Mouse (Mus musculus): Measurements from ENCODE around the gene Cnksr3.

Gene Cnksr3

GRCm38 (mm10) chr10:7118258-7119077 is 93.6 kb downstream of the Cnksr3 start:
- in situ Hi-C loops (cut with MboI; ENCODE audit: low pct_unique_long_range_greater_than_20kb in 1 of 2, low sequenced_read_pairs in 2 of 2, unreplicated experiment in 1 of 2) = no loop called here

- in situ Hi-C loops (cut with MboI; ENCODE audit: low pct_unique_long_range_greater_than_20kb in 1 of 2, low sequenced_read_pairs in 2 of 2, unreplicated experiment in 1 of 2) = no loop called here
Measured at GRCm38 (mm10) chr10:7117785-7118184, 94.3 kb downstream of the Cnksr3 start.

- in situ Hi-C loops (cut with MboI; ENCODE audit: low pct_unique_long_range_greater_than_20kb in 1 of 2, low sequenced_read_pairs in 2 of 2, unreplicated experiment in 1 of 2) = no loop called here
Measured at GRCm38 (mm10) chr10:7114796-7115195, 97.2 kb downstream of the Cnksr3 start.

GRCm38 (mm10) chr10:7113747-7114146 is 98.3 kb downstream of the Cnksr3 start:
- in situ Hi-C loops (cut with MboI; ENCODE audit: low pct_unique_long_range_greater_than_20kb in 1 of 2, low sequenced_read_pairs in 2 of 2, unreplicated experiment in 1 of 2) = no loop called here

- in situ Hi-C loops (cut with MboI; ENCODE audit: low pct_unique_long_range_greater_than_20kb in 1 of 2, low sequenced_read_pairs in 2 of 2, unreplicated experiment in 1 of 2) = no loop called here
Measured at GRCm38 (mm10) chr10:7113144-7113543, 98.9 kb downstream of the Cnksr3 start.

- in situ Hi-C loops (cut with MboI; ENCODE audit: low pct_unique_long_range_greater_than_20kb in 1 of 2, low sequenced_read_pairs in 2 of 2, unreplicated experiment in 1 of 2) = no loop called here
Measured at GRCm38 (mm10) chr10:7111462-7112000, 100.5 kb downstream of the Cnksr3 start.

- in situ Hi-C loops (cut with MboI; ENCODE audit: low pct_unique_long_range_greater_than_20kb in 1 of 2, low sequenced_read_pairs in 2 of 2, unreplicated experiment in 1 of 2) = no loop called here
Measured at GRCm38 (mm10) chr10:7103872-7104271, 108.2 kb downstream of the Cnksr3 start.

- in situ Hi-C loops (cut with MboI; ENCODE audit: low pct_unique_long_range_greater_than_20kb in 1 of 2, low sequenced_read_pairs in 2 of 2, unreplicated experiment in 1 of 2) = no loop called here
Measured at GRCm38 (mm10) chr10:7077971-7078370, 134.1 kb downstream of the Cnksr3 start.

- in situ Hi-C loops (cut with MboI; ENCODE audit: low pct_unique_long_range_greater_than_20kb in 1 of 2, low sequenced_read_pairs in 2 of 2, unreplicated experiment in 1 of 2) = no loop called here
Measured at GRCm38 (mm10) chr10:7077389-7077808, 134.6 kb downstream of the Cnksr3 start.

- in situ Hi-C loops (cut with MboI; ENCODE audit: low pct_unique_long_range_greater_than_20kb in 1 of 2, low sequenced_read_pairs in 2 of 2, unreplicated experiment in 1 of 2) = no loop called here
Measured at GRCm38 (mm10) chr10:7076662-7077211, 135.3 kb downstream of the Cnksr3 start.

- in situ Hi-C loops (cut with MboI; ENCODE audit: low pct_unique_long_range_greater_than_20kb in 1 of 2, low sequenced_read_pairs in 2 of 2, unreplicated experiment in 1 of 2) = no loop called here
Measured at GRCm38 (mm10) chr10:7076201-7076600, 135.8 kb downstream of the Cnksr3 start.

GRCm38 (mm10) chr10:7075661-7076060 is 136.4 kb downstream of the Cnksr3 start:
- in situ Hi-C loops (cut with MboI; ENCODE audit: low pct_unique_long_range_greater_than_20kb in 1 of 2, low sequenced_read_pairs in 2 of 2, unreplicated experiment in 1 of 2) = no loop called here

- in situ Hi-C loops (cut with MboI; ENCODE audit: low pct_unique_long_range_greater_than_20kb in 1 of 2, low sequenced_read_pairs in 2 of 2, unreplicated experiment in 1 of 2) = no loop called here
Measured at GRCm38 (mm10) chr10:7074231-7074630, 137.8 kb downstream of the Cnksr3 start.

- in situ Hi-C loops (cut with MboI; ENCODE audit: low pct_unique_long_range_greater_than_20kb in 1 of 2, low sequenced_read_pairs in 2 of 2, unreplicated experiment in 1 of 2) = no loop called here
Measured at GRCm38 (mm10) chr10:7070924-7071323, 141.1 kb downstream of the Cnksr3 start.

- in situ Hi-C loops (cut with MboI; ENCODE audit: low pct_unique_long_range_greater_than_20kb in 1 of 2, low sequenced_read_pairs in 2 of 2, unreplicated experiment in 1 of 2) = no loop called here
Measured at GRCm38 (mm10) chr10:7070100-7070835, 141.8 kb downstream of the Cnksr3 start.

GRCm38 (mm10) chr10:7069090-7069489 is 142.9 kb downstream of the Cnksr3 start:
- in situ Hi-C loops (cut with MboI; ENCODE audit: low pct_unique_long_range_greater_than_20kb in 1 of 2, low sequenced_read_pairs in 2 of 2, unreplicated experiment in 1 of 2) = no loop called here
